Mouse (Mus musculus) heart, postnatal 14 days (tissue): Measurements from ENCODE around the gene Tcf23. TPM values are rescaled to one million over a fixed set of nuclear protein-coding genes. Genes with fewer than 3 reads are reported as not detected.

Source experiments
- total RNA-seq, 2 experiments: library from RNA; stranded (reverse); gene quantifications; 2 replicates each; pipeline ENCODE4 v1.2.3; 2021

Gene Tcf23
- total RNA-seq, 2 experiments from 2014 or later = 0.51 to 0.55 TPM

Other genes with a start within 250 kb of the Tcf23 start
- 10 to 100 TPM; 28.1 to 33.1 TPM for gene Mapre3, start 154.0 kb upstream of the Tcf23 start, total RNA-seq
- 10 to 100 TPM; 35.8 to 41.1 TPM for gene Tmem214, start 100.7 kb upstream of the Tcf23 start, total RNA-seq
- gene Agbl5, start 80.0 kb upstream of the Tcf23 start, total RNA-seq = 1 to 10 TPM; 5.9 to 8.3 TPM
- 100 to 1,000 TPM; 145 to 146 TPM for gene Ost4, start 60.9 kb upstream of the Tcf23 start, total RNA-seq
- gene Emilin1, start 55.3 kb upstream of the Tcf23 start, total RNA-seq = 10 to 100 TPM; 38.9 to 46.9 TPM
- 10 to 100 TPM; 15.4 TPM for gene Khk, start 47.2 kb upstream of the Tcf23 start, total RNA-seq
- under 1 TPM; 0.39 to 0.45 TPM for gene Cgref1, start 23.1 kb upstream of the Tcf23 start, total RNA-seq
- 10 to 100 TPM; 74.1 to 79.3 TPM for gene Preb, start 8.3 kb upstream of the Tcf23 start, total RNA-seq
- gene Atraid, start 79.7 kb downstream of the Tcf23 start, total RNA-seq = 10 to 100 TPM; 51.4 to 51.8 TPM
- 1 to 10 TPM; 6.6 to 7.6 TPM for gene Slc5a6, start 80.3 kb downstream of the Tcf23 start, total RNA-seq
- gene Cad, start 86.1 kb downstream of the Tcf23 start, total RNA-seq = 10 to 100 TPM; 13.5 to 14.8 TPM
- gene Dnajc5g, start 137.6 kb downstream of the Tcf23 start, total RNA-seq = not detected
- under 1 TPM in 1 of 2 experiments, not detected in 1; 0.27 TPM for gene Slc30a3, start 139.6 kb downstream of the Tcf23 start, total RNA-seq
- gene Trim54, start 148.1 kb downstream of the Tcf23 start, total RNA-seq = 100 to 1,000 TPM; 102 to 129 TPM
- gene Ucn, start 170.2 kb downstream of the Tcf23 start, total RNA-seq = not detected
- 10 to 100 TPM; 55.1 to 56.0 TPM for gene Mpv17, start 185.6 kb downstream of the Tcf23 start, total RNA-seq
- gene Gm29609, start 211.2 kb downstream of the Tcf23 start, total RNA-seq = under 1 TPM; 0.56 to 0.93 TPM
- gene Gtf3c2, start 211.5 kb downstream of the Tcf23 start, total RNA-seq = 10 to 100 TPM; 31.9 to 34.5 TPM
- 10 to 100 TPM; 66.3 to 67.8 TPM for gene Snx17, start 224.6 kb downstream of the Tcf23 start, total RNA-seq
- 10 to 100 TPM; 48.4 to 62.3 TPM for gene Eif2b4, start 224.8 kb downstream of the Tcf23 start, total RNA-seq
- 10 to 100 TPM in 1 of 2 experiments, 1 to 10 TPM in 1; 9.9 to 10.6 TPM for gene Zfp513, start 233.6 kb downstream of the Tcf23 start, total RNA-seq